Comparison of ENCODE assay signal across 31 mouse cellular contexts in the genomic region with DNA sequence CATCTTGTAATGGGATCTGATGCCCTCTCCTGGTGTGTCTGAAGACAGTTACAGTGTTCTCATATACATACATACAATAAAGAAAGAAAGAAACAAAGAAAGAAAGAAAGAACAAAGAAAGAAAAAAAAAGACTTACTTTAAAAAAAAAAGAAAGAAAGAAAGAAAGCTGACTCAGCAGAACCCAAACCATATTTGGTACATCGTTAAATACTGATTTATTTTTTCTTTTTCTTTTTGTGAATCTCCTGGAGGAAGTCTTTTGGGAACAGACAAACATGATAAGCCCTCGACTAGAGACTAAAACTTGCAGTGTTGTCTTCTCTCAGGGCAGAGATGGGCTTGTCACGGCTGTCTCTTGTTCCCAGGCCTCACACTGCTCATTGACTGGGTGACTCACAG. TPM values are rescaled to one million over a fixed set of nuclear protein-coding genes. Genes with fewer than 3 reads are reported as not detected.
"Had no signal": no experiment of that assay in that cellular context is flagged by ENCODE, and none has a peak within 500 bp of the region (broad histone marks: within the 10 kb centered on the region; RNA-seq: fewer than 3 reads in every experiment).

No protein-coding gene starts in this region.

- DNase-seq: cerebellum, postnatal 10 days; cerebellum, postnatal 25 days; cerebellum, postnatal 36 days; embryo, embryonic 11 days; forebrain, postnatal 0 days; gastrocnemius, adult 2 months; gastrocnemius, postnatal 10 days; gastrocnemius, postnatal 14 days; gastrocnemius, postnatal 25 days; gastrocnemius, postnatal 36 days; heart, adult 11 months; heart, adult 18-20 months; heart, adult 2 months had no signal

- ATAC-seq: forebrain, embryonic 13.5 days; forebrain, embryonic 14.5 days; forebrain, embryonic 15.5 days; forebrain, embryonic 16.5 days; forebrain, postnatal 0 days had no signal

- H3K4me1 ChIP-seq: embryonic facial prominence, embryonic 12.5 days; embryonic facial prominence, embryonic 13.5 days; embryonic facial prominence, embryonic 15.5 days; forebrain, embryonic 13.5 days; forebrain, embryonic 15.5 days; heart, embryonic 10.5 days had no signal

- H3K9me3 ChIP-seq: embryonic facial prominence, embryonic 10.5 days; embryonic facial prominence, embryonic 12.5 days; embryonic facial prominence, embryonic 13.5 days; embryonic facial prominence, embryonic 15.5 days; forebrain, embryonic 10.5 days; forebrain, embryonic 13.5 days; forebrain, embryonic 15.5 days; heart, embryonic 10.5 days had no signal

- H3K36me3 ChIP-seq: embryonic facial prominence, embryonic 10.5 days; embryonic facial prominence, embryonic 12.5 days; embryonic facial prominence, embryonic 13.5 days; embryonic facial prominence, embryonic 15.5 days; forebrain, embryonic 15.5 days; heart, embryonic 10.5 days had no signal

- H3K4me3 ChIP-seq: embryonic facial prominence, embryonic 10.5 days; embryonic facial prominence, embryonic 12.5 days; embryonic facial prominence, embryonic 13.5 days; embryonic facial prominence, embryonic 15.5 days; erythroblast, embryonic 14.5 days; forebrain, embryonic 10.5 days; forebrain, embryonic 13.5 days; forebrain, embryonic 15.5 days; gastrocnemius, adult 2 months; heart, adult 2 months; heart, embryonic 10.5 days had no signal

- H3K4me2 ChIP-seq: embryonic facial prominence, embryonic 12.5 days; embryonic facial prominence, embryonic 13.5 days; embryonic facial prominence, embryonic 15.5 days; forebrain, embryonic 13.5 days; forebrain, embryonic 15.5 days; heart, embryonic 11.5 days had no signal

- H3K27ac ChIP-seq: embryonic facial prominence, embryonic 10.5 days; embryonic facial prominence, embryonic 12.5 days; embryonic facial prominence, embryonic 13.5 days; embryonic facial prominence, embryonic 15.5 days; forebrain, embryonic 10.5 days; forebrain, embryonic 13.5 days; forebrain, embryonic 15.5 days; gastrocnemius, adult 2 months; heart, adult 2 months; heart, embryonic 10.5 days had no signal

- H3K27me3 ChIP-seq: embryonic facial prominence, embryonic 12.5 days; embryonic facial prominence, embryonic 13.5 days; embryonic facial prominence, embryonic 15.5 days; forebrain, embryonic 13.5 days; forebrain, embryonic 15.5 days had no signal

- H3K9ac ChIP-seq: embryonic facial prominence, embryonic 12.5 days; embryonic facial prominence, embryonic 13.5 days; embryonic facial prominence, embryonic 15.5 days; forebrain, embryonic 13.5 days; forebrain, embryonic 15.5 days; forebrain, postnatal 0 days had no signal

RNA-seq across cellular contexts. Expression of a gene that starts 45.7 kb away (rescaled TPM):
- total RNA-seq: common myeloid progenitor, adult 5-6 weeks; gastrocnemius, adult 18-20 months; gastrocnemius, adult 2 months; gastrocnemius, adult 8-10 months; gastrocnemius, postnatal 10 days; gastrocnemius, postnatal 14 days; gastrocnemius, postnatal 25 days; gastrocnemius, postnatal 36 days; gastrocnemius, postnatal 4 days; granulocyte monocyte progenitor cell, adult 5-6 weeks; heart, adult 18-20 months; heart, adult 2 months had no signal
- polyA plus RNA-seq: erythroblast, embryonic 14.5 days; gonadal fat pad, adult 2 months; heart, adult 2 months had no signal
